Comparison of ENCODE assay signal across 8 mouse cellular contexts in genomic region chr7:7187417-7188190, GRCm38 (mm10). TPM values are rescaled to one million over a fixed set of nuclear protein-coding genes. Genes with fewer than 3 reads are reported as not detected.
DNase-seq lines count a peak whose midpoint lies in the region; ATAC-seq and TF ChIP-seq lines count a peak whose summit lies in the region.

No protein-coding gene starts in this region.

- H3K9me3 ChIP-seq in heart, postnatal 0 days (replicated peaks; ENCODE audit: control insufficient read depth, low read length), result no peaks in the 10 kb centered on the region
- no peaks in the 10 kb centered on the region for H3K9me3 ChIP-seq in hindbrain, embryonic 13.5 days

- DNase-seq in heart, postnatal 0 days (ENCODE audit: low spot score), result no peak
- no peak for DNase-seq in heart, postnatal 4 days
- peak; percentile 3 for DNase-seq in NIH3T3 (ENCODE audit: low read depth)
- no peak for DNase-seq in left cerebral cortex, postnatal 4 days
- DNase-seq in urinary bladder, adult 2 months (ENCODE audit: low spot score), result no peak
- no peak for DNase-seq in spleen, postnatal 10 days (ENCODE audit: low spot score in 2 of 2)

- H3K27ac ChIP-seq in heart, postnatal 0 days (ENCODE audit: low read depth), result no peak overlapping the region
- no peak overlapping the region for H3K27ac ChIP-seq in hindbrain, embryonic 13.5 days

- H3K27me3 ChIP-seq in heart, postnatal 0 days (ENCODE audit: control insufficient read depth, insufficient read depth, low read length), result no peaks in the 10 kb centered on the region
- no peaks in the 10 kb centered on the region for H3K27me3 ChIP-seq in hindbrain, embryonic 13.5 days

- peak overlapping the region; percentile 63 for H3K4me3 ChIP-seq in heart, postnatal 0 days (ENCODE audit: low read depth, low read length)
- peak overlapping the region; percentile 52 for H3K4me3 ChIP-seq in hindbrain, embryonic 13.5 days

- TF ChIP-seq EP300 in heart, postnatal 0 days (IDR thresholded peaks at IDR 0.05; ENCODE audit: low read depth), result no peak

- peaks cover 8% of the 10 kb centered on the region for H3K36me3 ChIP-seq in heart, postnatal 0 days (replicated peaks; ENCODE audit: control insufficient read depth, insufficient read depth, low read length)
- peaks cover 15% of the 10 kb centered on the region for H3K36me3 ChIP-seq in hindbrain, embryonic 13.5 days

- no peak for TF ChIP-seq CTCF in heart, postnatal 0 days (IDR thresholded peaks at IDR 0.05; ENCODE audit: low read depth)

- no peak overlapping the region for H3K9ac ChIP-seq in heart, postnatal 0 days (replicated peaks; ENCODE audit: low read depth, low read length)
- 0 out of 2 replicates have a peak overlapping the region, but pooled peaks have one; percentile 46 for H3K9ac ChIP-seq in hindbrain, embryonic 13.5 days

- 29% methylated on average over 13 of the region's 13 CpGs for WGBS in heart, postnatal 0 days
- 37% methylated on average over 13 of the region's 13 CpGs for WGBS in hindbrain, embryonic 13.5 days

- H3K4me1 ChIP-seq in heart, postnatal 0 days (ENCODE audit: control insufficient read depth, insufficient read depth), result no peaks in the 10 kb centered on the region
- 0 out of 2 replicates have a peak, but pooled peaks cover 4% of the 10 kb centered on the region for H3K4me1 ChIP-seq in hindbrain, embryonic 13.5 days (replicated peaks)

- H3K4me2 ChIP-seq in heart, postnatal 0 days (ENCODE audit: low read depth, low read length), result peak overlapping the region; percentile 62
- H3K4me2 ChIP-seq in hindbrain, embryonic 13.5 days, result peak overlapping the region; percentile 50

- intact Hi-C loops in left cerebral cortex, postnatal 4 days (cut with DNase I), result no loop called here

- no peak for ATAC-seq in heart, postnatal 0 days (ENCODE audit: insufficient read depth, low read depth)
- peak; percentile 86 for ATAC-seq in hindbrain, embryonic 13.5 days (ENCODE audit: low FRiP score)
- peak; percentile 50 for ATAC-seq in megakaryocyte-erythroid progenitor cell, adult 5-6 weeks (replicated peaks; ENCODE audit: low FRiP score, low TSS enrichment, poor library complexity, severe bottlenecking)

RNA-seq across cellular contexts. Expression of gene Zfp418, which starts 16.5 kb away (rescaled TPM):
- total RNA-seq in heart, postnatal 0 days (2014; rRNA removed; ENCODE audit: low replicate concordance), result 0.46 TPM in 1 of 2 replicates, not detected in the other
- polyA plus RNA-seq in heart, postnatal 0 days (2015; fragmentation: Nextera tagmentation; extraction: Ambion mirVana), result 0.56 and 0.74 TPM in 2 replicates
- 1 to 10 TPM; 1.1 to 1.4 TPM for total RNA-seq in heart, postnatal 4 days (2021)
- polyA plus RNA-seq in hindbrain, embryonic 13.5 days (2015; fragmentation: Nextera tagmentation; extraction: Ambion mirVana), result 3.5 and 3.9 TPM in 2 replicates
- 1.6 and 6.9 TPM in 2 replicates for total RNA-seq in megakaryocyte-erythroid progenitor cell, adult 5-6 weeks (2014; fragmentation: Nextera tagmentation)
- 2.2 and 2.3 TPM in 2 replicates for total RNA-seq in megakaryocyte-erythroid progenitor cell, adult 5-6 weeks (2017)
- 1 to 10 TPM; 6.4 to 6.5 TPM for total RNA-seq in left cerebral cortex, postnatal 4 days (2021)
- 2.2 and 2.7 TPM in 2 replicates for polyA plus RNA-seq in urinary bladder, adult 2 months (2012; rRNA removed)

RNA-seq across cellular contexts. Expression of gene Zfp772, which starts 22.2 kb away (rescaled TPM):
- total RNA-seq in heart, postnatal 0 days (2014; rRNA removed; ENCODE audit: low replicate concordance), result 2.2 and 2.4 TPM in 2 replicates
- polyA plus RNA-seq in heart, postnatal 0 days (2015; fragmentation: Nextera tagmentation; extraction: Ambion mirVana), result 2.3 and 2.8 TPM in 2 replicates
- 1 to 10 TPM; 2.8 to 2.9 TPM for total RNA-seq in heart, postnatal 4 days (2021)
- polyA plus RNA-seq in hindbrain, embryonic 13.5 days (2015; fragmentation: Nextera tagmentation; extraction: Ambion mirVana), result 8.7 and 9.3 TPM in 2 replicates
- 1.1 and 1.7 TPM in 2 replicates for total RNA-seq in megakaryocyte-erythroid progenitor cell, adult 5-6 weeks (2014; fragmentation: Nextera tagmentation)
- 3.0 and 3.5 TPM in 2 replicates for total RNA-seq in megakaryocyte-erythroid progenitor cell, adult 5-6 weeks (2017)
- total RNA-seq in left cerebral cortex, postnatal 4 days (2021), result 1 to 10 TPM; 5.9 to 8.4 TPM
- polyA plus RNA-seq in urinary bladder, adult 2 months (2012; rRNA removed), result 8.4 and 10.1 TPM in 2 replicates

RNA-seq across cellular contexts. Expression of gene Zfp773, which starts 51.0 kb away (rescaled TPM):
- total RNA-seq in heart, postnatal 0 days (2014; rRNA removed; ENCODE audit: low replicate concordance), result 0.04 TPM in 2 replicates
- 0.48 and 0.57 TPM in 2 replicates for polyA plus RNA-seq in heart, postnatal 0 days (2015; fragmentation: Nextera tagmentation; extraction: Ambion mirVana)
- total RNA-seq in heart, postnatal 4 days (2021), result under 1 TPM; 0.36 to 0.67 TPM
- 16.7 and 17.3 TPM in 2 replicates for polyA plus RNA-seq in hindbrain, embryonic 13.5 days (2015; fragmentation: Nextera tagmentation; extraction: Ambion mirVana)
- 1.0 TPM in 2 replicates for total RNA-seq in megakaryocyte-erythroid progenitor cell, adult 5-6 weeks (2014; fragmentation: Nextera tagmentation)
- total RNA-seq in megakaryocyte-erythroid progenitor cell, adult 5-6 weeks (2017), result 1.5 and 4.3 TPM in 2 replicates
- 1 to 10 TPM; 5.1 TPM for total RNA-seq in left cerebral cortex, postnatal 4 days (2021)
- 0.44 and 0.57 TPM in 2 replicates for polyA plus RNA-seq in urinary bladder, adult 2 months (2012; rRNA removed)

RNA-seq across cellular contexts. Expression of gene Vmn2r29, which starts 59.5 kb away (rescaled TPM):
- total RNA-seq in heart, postnatal 0 days (2014; rRNA removed; ENCODE audit: low replicate concordance), result 0.88 TPM in 1 of 2 replicates, not detected in the other
- not detected in 2 replicates for polyA plus RNA-seq in heart, postnatal 0 days (2015; fragmentation: Nextera tagmentation; extraction: Ambion mirVana)
- total RNA-seq in heart, postnatal 4 days (2021), result under 1 TPM in 1 of 2 experiments, not detected in 1; 0.18 TPM
- polyA plus RNA-seq in hindbrain, embryonic 13.5 days (2015; fragmentation: Nextera tagmentation; extraction: Ambion mirVana), result 1.1 TPM in 2 replicates
- total RNA-seq in megakaryocyte-erythroid progenitor cell, adult 5-6 weeks (2014; fragmentation: Nextera tagmentation), result 0.46 TPM in 1 of 2 replicates, not detected in the other
- not detected in 2 replicates for total RNA-seq in megakaryocyte-erythroid progenitor cell, adult 5-6 weeks (2017)
- 1 to 10 TPM; 2.0 to 2.2 TPM for total RNA-seq in left cerebral cortex, postnatal 4 days (2021)
- 1.7 and 3.1 TPM in 2 replicates for polyA plus RNA-seq in urinary bladder, adult 2 months (2012; rRNA removed)
